ENCODE assay signal across 21 mouse cellular contexts in the genomic region with DNA sequence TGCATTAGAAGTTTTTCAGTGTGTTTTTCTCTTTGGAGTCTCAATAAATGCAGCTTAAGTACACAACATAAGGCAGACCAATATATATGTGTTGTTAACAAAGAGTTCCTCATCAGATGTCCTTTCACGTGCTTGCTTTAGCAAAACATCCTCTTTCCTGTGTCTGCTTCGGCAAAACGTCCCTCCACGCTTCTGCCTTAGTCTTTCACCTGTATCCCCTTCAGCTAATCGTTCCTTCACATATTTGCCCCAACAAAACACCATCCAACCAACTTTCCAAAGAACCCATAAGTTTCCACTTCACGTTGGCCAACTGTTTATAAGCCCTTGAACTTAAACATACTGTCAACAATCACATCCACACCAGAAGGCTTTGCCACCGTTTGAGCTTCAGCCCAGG.
"Had no signal": no experiment of that assay in that cellular context is flagged by ENCODE, and none has a peak within 500 bp of the region (broad histone marks: within the 10 kb centered on the region; RNA-seq: fewer than 3 reads in every experiment).

No protein-coding gene starts in this region.

- H3K4me3 ChIP-seq: intestine, embryonic 15.5 days; limb, embryonic 12.5 days; limb, embryonic 15.5 days; midbrain, embryonic 10.5 days; midbrain, embryonic 13.5 days; myocyte had no signal

- H3K27ac ChIP-seq: intestine, embryonic 15.5 days; limb, embryonic 12.5 days; limb, embryonic 15.5 days; liver, embryonic 14.5 days; midbrain, embryonic 10.5 days; midbrain, embryonic 13.5 days; stomach, postnatal 0 days had no signal

- H3K4me2 ChIP-seq: intestine, embryonic 15.5 days; limb, embryonic 12.5 days; limb, embryonic 15.5 days; liver, embryonic 11.5 days; lung, embryonic 14.5 days; midbrain, embryonic 13.5 days had no signal

- DNase-seq: kidney, adult 18-20 months; kidney, postnatal 14 days; kidney, postnatal 4 days; left cerebral cortex, postnatal 4 days; liver, postnatal 0 days; lung, embryonic 14.5 days; lung, postnatal 4 days; thymus, adult 2 months; thymus, postnatal 14 days; thymus, postnatal 4 days had no signal

- H3K9me3 ChIP-seq: intestine, embryonic 15.5 days; limb, embryonic 12.5 days; limb, embryonic 15.5 days; midbrain, embryonic 10.5 days; midbrain, embryonic 13.5 days had no signal

- H3K9ac ChIP-seq: intestine, embryonic 15.5 days; limb, embryonic 12.5 days; limb, embryonic 15.5 days; liver, embryonic 14.5 days; liver, postnatal 0 days; lung, embryonic 14.5 days; midbrain, embryonic 13.5 days had no signal

- H3K36me3 ChIP-seq: intestine, embryonic 15.5 days; limb, embryonic 12.5 days; limb, embryonic 15.5 days; midbrain, embryonic 10.5 days; midbrain, embryonic 13.5 days had no signal

- H3K27me3 ChIP-seq: intestine, embryonic 15.5 days had no signal

- ATAC-seq: intestine, embryonic 15.5 days; liver, postnatal 0 days; lung, postnatal 0 days; midbrain, embryonic 13.5 days; midbrain, embryonic 16.5 days had no signal
